Mouse (Mus musculus) MEL (cell line): ENCODE data around the gene G0s2. TPM values are rescaled to one million over a fixed set of nuclear protein-coding genes. Genes with fewer than 3 reads are reported as not detected.

Source experiments
- DNase-seq: peaks from one replicate; pipeline ENCODE4 v3.0.0; 2011; ENCODE audit warnings: low read depth, low spot score
- H3K27ac ChIP-seq: 2 replicates; pipeline ENCODE4 v1.5.1; 2012; ENCODE audit warnings: low read depth, mild to moderate bottlenecking, control low read depth, low read length, moderate library complexity; ENCODE audit not compliant: control insufficient read depth
- H3K27me3 ChIP-seq, 2 experiments: fragments of 150-350 bp in 1 of 2; sonication (generic) in 1 of 2; 2 replicates each; pipeline ENCODE4 v1.6.1; 2012; ENCODE audit warnings: low read length in 2 of 2, mild to moderate bottlenecking in 2 of 2, improper control_type of control experiment in 1 of 2, moderate library complexity in 1 of 2; ENCODE audit not compliant: insufficient read depth in 2 of 2, control insufficient read depth in 1 of 2
- H3K36me3 ChIP-seq, 2 experiments: 2 replicates each; pipeline ENCODE4 v1.6.1; 2012 to 2014; ENCODE audit warnings: low read length in 2 of 2, improper control_type of control experiment in 1 of 2, inconsistent platforms in 1 of 2, mild to moderate bottlenecking in 1 of 2; ENCODE audit not compliant: insufficient read depth in 2 of 2, control insufficient read depth in 1 of 2
- H3K4me1 ChIP-seq, 2 experiments: fragments of 150-350 bp in 1 of 2; sonication (generic) in 1 of 2; 2 replicates each; pipeline ENCODE4 v1.6.1; 2012; ENCODE audit warnings: low read length in 2 of 2, improper control_type of control experiment in 1 of 2, mild to moderate bottlenecking in 1 of 2; ENCODE audit not compliant: insufficient read depth in 2 of 2, control insufficient read depth in 1 of 2
- H3K4me3 ChIP-seq, 2 experiments: fragments of 150-350 bp in 1 of 2; sonication (generic) in 1 of 2; 2 replicates each; pipeline ENCODE4 v1.5.1; 2012; ENCODE audit warnings: low read depth in 2 of 2, low read length in 2 of 2, mild to moderate bottlenecking in 2 of 2, moderate library complexity in 2 of 2, control low read depth in 1 of 2, improper control_type of control experiment in 1 of 2; ENCODE audit not compliant: control insufficient read depth in 1 of 2, insufficient read depth in 1 of 2
- H3K79me2 ChIP-seq: 2 replicates; pipeline ENCODE4 v1.6.1; 2012; ENCODE audit warnings: mild to moderate bottlenecking, low read length, moderate library complexity; ENCODE audit not compliant: control insufficient read depth, poor library complexity, insufficient read depth
- H3K9ac ChIP-seq: 2 replicates; pipeline ENCODE4 v1.6.1; 2012; ENCODE audit warnings: low read depth, mild to moderate bottlenecking, control low read depth, low read length, moderate library complexity; ENCODE audit not compliant: control insufficient read depth, poor library complexity, severe bottlenecking
- H3K9me3 ChIP-seq: fragments of 150-350 bp; sonication (generic); replicated peaks from 2 replicates; pipeline ENCODE4 v1.6.1; 2012; ENCODE audit warnings: mild to moderate bottlenecking, low read length, improper control_type of control experiment, moderate library complexity; ENCODE audit not compliant: insufficient read depth
- ELF1 ChIP-seq: IDR thresholded peaks from 2 replicates; pipeline ENCODE4 v1.6.1; 2014; ENCODE audit warnings: low read depth, mild to moderate bottlenecking, inconsistent platforms, low read length, improper control_type of control experiment, moderate library complexity
- ETS1 ChIP-seq: IDR thresholded peaks from 2 replicates; pipeline ENCODE4 v1.6.1; 2012; ENCODE audit warnings: low read depth, mild to moderate bottlenecking, inconsistent platforms, low read length, improper control_type of control experiment, moderate library complexity
- JUND ChIP-seq: IDR thresholded peaks from 2 replicates; pipeline ENCODE4 v1.6.1; 2011; ENCODE audit warnings: low read depth, mild to moderate bottlenecking, improper control_type of control experiment, low read length
- MAFK ChIP-seq: IDR thresholded peaks from 2 replicates; pipeline ENCODE4 v1.6.1; 2011; ENCODE audit warnings: low read depth, mild to moderate bottlenecking, low read length, improper control_type of control experiment, borderline replicate concordance
- MEF2A ChIP-seq: IDR thresholded peaks from 2 replicates; pipeline ENCODE4 v1.6.1; 2014; ENCODE audit warnings: low read depth, mild to moderate bottlenecking, inconsistent platforms, low read length, improper control_type of control experiment; ENCODE audit not compliant: poor library complexity, insufficient replicate concordance, severe bottlenecking; ENCODE audit errors: extremely low read depth
- MYB ChIP-seq: IDR thresholded peaks from 2 replicates; pipeline ENCODE4 v1.6.1; 2011; ENCODE audit warnings: mild to moderate bottlenecking, low read depth, low read length, improper control_type of control experiment
- NRF1 ChIP-seq: IDR thresholded peaks from 2 replicates; pipeline ENCODE4 v1.6.1; 2014; ENCODE audit warnings: low read depth, mild to moderate bottlenecking, inconsistent platforms, low read length, improper control_type of control experiment, moderate library complexity; ENCODE audit not compliant: poor library complexity, insufficient read depth, severe bottlenecking
- POLR2AphosphoS2 ChIP-seq: IDR thresholded peaks from 2 replicates; pipeline ENCODE4 v1.6.1; 2011; ENCODE audit warnings: low read length, improper control_type of control experiment
- POLR2AphosphoS5 ChIP-seq: IDR thresholded peaks from 2 replicates; pipeline ENCODE4 v1.6.1; 2012; ENCODE audit warnings: low read depth, borderline replicate concordance, mild to moderate bottlenecking, inconsistent platforms, low read length, moderate library complexity, mixed read lengths
- SMC3 ChIP-seq: IDR thresholded peaks from 2 replicates; pipeline ENCODE4 v1.6.1; 2011; ENCODE audit warnings: low read depth, low read length, improper control_type of control experiment
- ZNF384 ChIP-seq: IDR thresholded peaks from 2 replicates; pipeline ENCODE4 v1.6.1; 2012; ENCODE audit warnings: low read depth, mild to moderate bottlenecking, inconsistent platforms, low read length, improper control_type of control experiment
- polyA plus RNA-seq, 2 experiments: library from polyadenylated mRNA; stranded (reverse) in 1 of 2; unstranded in 1 of 2; fragments of >175 nt in 1 of 2; fragments of >200 nt in 1 of 2; gene quantifications; 2 replicates each; pipeline versions ENCODE4 v1.2.1 to v1.2.4; 2012; ENCODE audit warnings: low replicate concordance in 2 of 2, low read depth in 1 of 2; ENCODE audit not compliant: insufficient read length in 2 of 2, insufficient read depth in 1 of 2, missing spikeins in 1 of 2
- total RNA-seq: library from RNA; depleted of rRNA; stranded (reverse); fragments of 300-350 nt; gene quantifications from 2 replicates; pipeline ENCODE4 v1.2.3, GENCODE M21; 2012

The G0s2 gene
- total and polyA plus RNA-seq, 3 experiments = not detected

- H3K79me2 ChIP-seq = no peaks in the 10 kb centered on the region
- H3K4me3 ChIP-seq = no peak overlapping the region
- H3K27me3 ChIP-seq = no peaks in the 10 kb centered on the region
- no peaks in the 10 kb centered on the region for H3K36me3 ChIP-seq
- H3K9me3 ChIP-seq = no peaks in the 10 kb centered on the region
- no peak overlapping the region for H3K9ac ChIP-seq
- TF ChIP-seq MAFK (no peak), MEF2A (no peak), JUND (no peak)
- H3K27ac ChIP-seq = no peak overlapping the region
- DNase-seq = no peak
- no peaks in the 10 kb centered on the region for H3K4me1 ChIP-seq
Measured at GRCm38 (mm10) chr1:193272137-193272915, 691 bp downstream of the G0s2 start.

GRCm38 (mm10) chr1:193270965-193271763 is 1.9 kb downstream of the G0s2 start:
- TF ChIP-seq SMC3 (no peak), NRF1 (no peak), ELF1 (no peak), ZNF384 (no peak), MYB (no peak), JUND (no peak), ETS1 (no peak), POLR2AphosphoS5 (no peak)
- Histone ChIP-seq H3K27ac (no peak overlapping the region), H3K4me3 (no peak overlapping the region), H3K79me2 (no peaks in the 10 kb centered on the region), H3K36me3 (no peaks in the 10 kb centered on the region), H3K9me3 (no peaks in the 10 kb centered on the region), H3K9ac (no peak overlapping the region), H3K4me1 (no peaks in the 10 kb centered on the region), H3K27me3 (no peaks in the 10 kb centered on the region)
- no peak for DNase-seq

GRCm38 (mm10) chr1:193265734-193266133 is 7.3 kb downstream of the G0s2 start:
- H3K79me2 ChIP-seq = no peaks in the 10 kb centered on the region
- H3K36me3 ChIP-seq = no peaks in the 10 kb centered on the region
- no peak overlapping the region for H3K9ac ChIP-seq
- no peak for DNase-seq
- no peaks in the 10 kb centered on the region for H3K9me3 ChIP-seq
- no peaks in the 10 kb centered on the region for H3K4me1 ChIP-seq
- H3K27ac ChIP-seq = no peak overlapping the region
- H3K4me3 ChIP-seq = no peak overlapping the region
- no peaks in the 10 kb centered on the region; a peak in 1 of 4 replicates for H3K27me3 ChIP-seq
- TF ChIP-seq ETS1 (no peak), POLR2AphosphoS2 (no peak)
